Mouse (Mus musculus) midbrain, embryonic 16.5 days (tissue): ENCODE data around the gene Tbp. TPM values are rescaled to one million over a fixed set of nuclear protein-coding genes. Genes with fewer than 3 reads are reported as not detected.

Source experiments
- polyA plus RNA-seq: library from polyadenylated mRNA; unstranded; fragments of >200 nt; fragmentation: Nextera tagmentation; extraction: Ambion mirVana; gene quantifications from 2 replicates; pipeline ENCODE4 v1.2.1, GENCODE M21; 2015

Tbp gene
- polyA plus RNA-seq, 1 experiment from 2014 or later = 59.5 TPM

Other genes with a start within 250 kb of the Tbp start
- 17.8 and 18.5 TPM in 2 replicates for gene Dll1, start 123.0 kb upstream of the Tbp start, polyA plus RNA-seq
- gene Fam120b, start 103.7 kb upstream of the Tbp start, polyA plus RNA-seq = 50.0 and 54.3 TPM in 2 replicates
- 224 and 230 TPM in 2 replicates for gene Psmb1, start 137 bp upstream of the Tbp start, polyA plus RNA-seq
- gene Pdcd2, start 27.4 kb downstream of the Tbp start, polyA plus RNA-seq = 54.7 and 65.8 TPM in 2 replicates
- 1.6 and 2.1 TPM in 2 replicates for gene Prdm9, start 64.5 kb downstream of the Tbp start, polyA plus RNA-seq
- gene Chd1, start 205.1 kb downstream of the Tbp start, polyA plus RNA-seq = 14.5 and 16.3 TPM in 2 replicates